Mouse (Mus musculus) embryonic stem cell, embryonic (primary cell): Measurements from ENCODE around the gene Efnb3.

Experiments used
- CTCF ChIA-PET, 4 experiments: fragments of 300-600 bp in 2 of 4; fragments of 350-600 bp in 2 of 4; sonication (Branson Sonifier 250); formaldehyde crosslinking; loops; one replicate each; lab custom pipeline; 2022; ENCODE audit warnings: inconsistent platforms in 2 of 4; lab: Charles Lee
- POLR2A ChIA-PET, 4 experiments: fragments of 300-600 bp in 2 of 4; fragments of 350-600 bp in 2 of 4; sonication (Branson Sonifier 250); formaldehyde crosslinking; loops; one replicate each; lab custom pipeline; 2022; ENCODE audit warnings: antibody characterized with exemption in 4 of 4, inconsistent platforms in 1 of 4; lab: Charles Lee

Efnb3 gene

DNA sequence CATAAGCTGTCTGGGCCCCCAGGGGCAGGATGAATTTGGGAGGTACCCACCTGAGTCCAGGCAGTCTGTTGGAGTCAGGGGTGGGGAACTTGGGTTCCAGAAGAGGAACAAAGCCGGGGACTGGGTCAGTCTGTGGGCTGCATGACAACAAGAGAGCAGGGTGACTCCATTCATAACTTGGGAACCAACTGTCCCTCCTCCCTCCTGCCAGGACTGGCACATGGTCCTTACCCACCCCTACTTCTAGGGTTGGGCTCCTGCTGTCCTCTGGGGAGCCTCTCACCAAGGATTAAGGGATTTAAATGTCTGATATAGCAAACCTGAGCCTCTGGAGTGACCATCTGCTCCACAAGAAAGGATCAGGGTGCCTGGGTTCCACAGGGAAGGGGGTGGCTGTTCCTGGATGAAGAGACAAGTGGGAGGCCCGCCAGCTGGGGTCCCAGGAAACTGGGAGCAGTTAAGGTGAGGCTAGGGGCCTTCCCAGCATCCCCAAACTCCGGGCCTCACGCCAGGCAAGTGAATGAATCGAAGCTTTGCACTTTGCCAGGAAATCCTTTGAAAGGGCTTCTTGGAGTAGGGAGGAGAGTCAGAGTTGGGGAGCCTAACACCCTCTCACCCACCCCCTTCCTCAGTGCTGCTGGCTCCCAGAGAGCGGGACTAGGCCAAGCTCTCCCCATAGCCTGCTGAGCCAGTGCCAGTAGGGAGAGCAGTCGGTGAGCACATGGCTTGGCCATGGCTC, 32.1 kb upstream of the Efnb3 start:
- ChIA-PET CTCF (interaction anchor here in 2 of 4 experiments (0.7 kb wide), 2 partner anchors 125 to 339 kb away, joined by 3 to 5 read pairs; no protein-coding TSS in a partner anchor), POLR2A (interaction anchor here (0.6 to 17.7 kb wide), 18 partner anchors 8 to 268 kb away, joined by 3 to 500 read pairs (median 4); partner anchors contain the start of genes Trp53 (in 3 of the 4), Wrap53 (in 3 of the 4), Atp1b2 (in 2 of the 4) and Cntrob (in 1 of the 4))

DNA sequence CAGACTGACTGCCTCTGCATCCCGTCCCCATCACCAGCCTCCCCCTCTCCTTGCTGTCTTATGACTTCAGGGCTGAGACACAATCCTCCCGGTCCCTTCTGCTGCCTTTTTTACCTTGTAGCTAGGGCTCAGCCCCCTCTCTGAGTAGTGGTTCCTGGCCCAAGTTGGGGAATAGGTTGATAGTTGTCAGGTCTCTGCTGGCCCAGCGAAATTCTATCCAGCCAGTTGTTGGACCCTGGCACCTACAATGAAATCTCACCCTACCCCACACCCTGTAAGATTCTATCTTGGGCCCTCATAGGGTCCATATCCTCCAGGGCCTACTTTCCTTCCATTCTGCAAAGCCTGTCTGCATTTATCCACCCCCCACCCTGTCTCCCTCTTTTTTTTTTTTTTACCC, 31.4 kb upstream of the Efnb3 start:
- ChIA-PET POLR2A (interaction anchor here (0.7 to 17.7 kb wide), 10 partner anchors 9 to 63 kb away, joined by 3 to 500 read pairs (median 6); partner anchors contain the start of genes Atp1b2 (in 2 of the 4), Trp53 (in 2 of the 4), Wrap53 (in 2 of the 4) and Fxr2 (in 1 of the 4)), CTCF (interaction anchor here in 2 of 4 experiments (0.7 to 3.1 kb wide), 2 partner anchors 11 to 338 kb away, joined by 5 to 14 read pairs; partner anchors contain the start of genes Trp53 (in 1 of the 2) and Wrap53 (in 1 of the 2))

DNA sequence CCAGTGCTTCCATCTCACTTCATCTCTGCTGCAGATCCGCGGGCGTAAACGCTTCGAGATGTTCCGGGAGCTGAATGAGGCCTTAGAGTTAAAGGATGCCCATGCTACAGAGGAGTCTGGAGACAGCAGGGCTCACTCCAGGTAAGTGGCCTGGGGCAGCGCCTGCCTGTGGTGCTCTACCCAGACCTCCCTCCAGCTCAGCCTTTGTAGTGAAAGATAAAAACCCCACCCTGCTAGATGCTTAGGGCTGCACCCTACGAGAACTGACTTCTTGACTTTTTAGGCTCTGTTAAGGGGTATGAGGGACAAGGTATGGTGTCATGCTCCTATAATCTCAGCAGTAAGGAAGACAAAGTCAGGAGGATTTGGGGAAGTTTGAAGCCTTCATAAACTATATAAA, 30.6 kb upstream of the Efnb3 start:
- CTCF ChIA-PET = interaction anchor here in 3 of 4 experiments (0.6 to 3.1 kb wide), 12 partner anchors 9 to 1078 kb away, joined by 3 to 18 read pairs (median 6); partner anchors contain the start of genes Trp53 (in 2 of the 3) and Wrap53 (in 2 of the 3)
- POLR2A ChIA-PET = interaction anchor here (0.6 to 17.7 kb wide), 19 partner anchors 8 to 810 kb away, joined by 3 to 500 read pairs (median 6); partner anchors contain the start of genes Atp1b2 (in 3 of the 4), Trp53 (in 2 of the 4), Wrap53 (in 2 of the 4) and Fxr2 (in 1 of the 4)

DNA sequence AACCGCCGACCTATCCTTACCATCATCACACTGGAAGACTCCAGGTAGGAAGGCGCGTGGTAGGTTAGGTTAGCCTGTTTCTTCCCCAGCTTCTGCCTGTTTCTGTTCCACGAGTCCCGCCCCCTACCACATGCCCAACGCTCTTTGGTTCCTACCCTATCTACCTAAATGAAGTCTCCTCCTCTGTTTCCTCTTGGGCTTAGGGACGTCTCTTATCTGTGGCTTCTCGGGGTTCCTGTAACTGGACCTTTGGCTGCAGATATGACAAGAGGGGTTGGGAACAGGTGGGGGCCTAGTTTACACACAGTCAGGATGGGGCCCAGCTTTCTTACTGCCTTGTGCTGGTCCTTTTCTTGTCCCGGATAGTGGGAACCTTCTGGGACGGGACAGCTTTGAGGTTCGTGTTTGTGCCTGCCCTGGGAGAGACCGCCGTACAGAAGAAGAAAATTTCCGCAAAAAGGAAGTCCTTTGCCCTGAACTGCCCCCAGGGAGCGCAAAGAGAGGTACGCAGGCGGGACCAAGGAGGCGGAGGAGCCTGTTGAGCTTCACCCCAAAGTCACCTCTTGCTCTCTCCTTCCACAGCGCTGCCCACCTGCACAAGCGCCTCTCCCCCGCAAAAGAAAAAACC, 29.3 kb upstream of the Efnb3 start:
- ChIA-PET CTCF (interaction anchor here (0.5 to 3.1 kb wide), 7 partner anchors 9 to 128 kb away, joined by 3 to 18 read pairs (median 5); partner anchors contain the start of genes Trp53 (in 2 of the 4) and Wrap53 (in 2 of the 4)), POLR2A (interaction anchor here in 3 of 4 experiments (0.7 to 17.7 kb wide), 24 partner anchors 8 to 128 kb away, joined by 3 to 500 read pairs (median 5); partner anchors contain the start of genes Atp1b2 (in 3 of the 3), Trp53 (in 3 of the 3), Wrap53 (in 3 of the 3) and Efnb3 (in 1 of the 3))

DNA sequence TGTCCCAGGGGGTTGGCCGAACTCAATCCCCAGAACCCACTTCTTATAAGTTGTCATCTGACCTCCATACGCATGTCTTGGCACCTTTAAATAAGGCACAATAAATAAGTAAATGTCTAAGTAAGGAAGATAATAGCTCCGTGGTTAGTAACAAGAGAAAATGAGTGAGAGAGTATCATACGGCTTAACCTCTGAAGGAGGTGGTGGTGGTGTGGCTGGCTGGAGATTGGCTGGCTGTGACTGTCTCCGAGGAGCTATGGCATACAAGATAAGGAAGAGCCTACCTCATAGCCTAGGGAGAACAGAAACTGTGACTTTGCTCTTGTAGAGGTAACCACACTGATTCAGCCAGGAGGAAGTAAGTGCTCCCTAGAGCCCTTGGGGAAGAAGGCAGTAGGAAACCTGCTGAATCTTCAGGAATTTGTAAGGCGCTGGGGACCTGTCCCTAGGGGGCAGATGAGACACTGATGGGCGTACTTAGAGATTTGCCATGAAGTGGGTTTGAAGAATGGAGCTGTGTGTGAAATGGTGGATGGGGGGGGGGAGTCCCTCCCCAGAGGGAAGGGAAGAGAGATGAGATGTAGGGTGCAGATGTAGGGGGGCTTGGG, 25.8 kb upstream of the Efnb3 start:
- CTCF ChIA-PET = interaction anchor here (0.6 to 1.6 kb wide), 9 partner anchors 10 to 164 kb away, joined by 3 to 6 read pairs (median 4); partner anchors contain the start of gene Fxr2 (in 1 of the 4)
- POLR2A ChIA-PET = interaction anchor here (0.5 to 17.7 kb wide), 51 partner anchors 8 to 452 kb away, joined by 3 to 500 read pairs (median 3); partner anchors contain the start of genes Atp1b2 (in 2 of the 4), Cd68 (in 2 of the 4), Mpdu1 (in 2 of the 4) and Shbg (in 2 of the 4)

DNA sequence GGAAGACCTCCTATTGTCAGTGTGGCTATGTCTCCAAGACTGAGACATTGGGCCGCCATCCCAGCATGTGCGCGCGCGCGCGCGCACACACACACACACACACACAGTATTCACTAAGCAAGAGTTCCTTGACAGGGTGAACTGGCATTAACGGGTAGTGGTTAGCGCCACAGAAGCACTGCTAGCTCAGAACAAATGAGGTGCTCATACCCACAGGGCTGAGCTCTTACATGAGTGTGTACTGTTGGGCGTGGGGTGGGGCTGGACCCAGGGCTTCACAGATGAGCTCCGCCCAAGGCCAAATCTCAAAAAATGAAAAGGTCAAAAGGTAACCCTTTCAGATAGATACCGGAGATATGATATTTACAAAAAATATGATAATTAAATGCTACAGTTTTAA, 24.9 kb upstream of the Efnb3 start:
- POLR2A ChIA-PET = interaction anchor here (0.7 to 17.7 kb wide), 41 partner anchors 9 to 451 kb away, joined by 3 to 500 read pairs (median 5); partner anchors contain the start of genes Atp1b2 (in 3 of the 4), Mpdu1 (in 3 of the 4), Cd68 (in 2 of the 4) and Shbg (in 2 of the 4)
- CTCF ChIA-PET = interaction anchor here (0.5 to 1.5 kb wide), 6 partner anchors 11 to 121 kb away, joined by 3 to 5 read pairs (median 4); no protein-coding TSS in a partner anchor

DNA sequence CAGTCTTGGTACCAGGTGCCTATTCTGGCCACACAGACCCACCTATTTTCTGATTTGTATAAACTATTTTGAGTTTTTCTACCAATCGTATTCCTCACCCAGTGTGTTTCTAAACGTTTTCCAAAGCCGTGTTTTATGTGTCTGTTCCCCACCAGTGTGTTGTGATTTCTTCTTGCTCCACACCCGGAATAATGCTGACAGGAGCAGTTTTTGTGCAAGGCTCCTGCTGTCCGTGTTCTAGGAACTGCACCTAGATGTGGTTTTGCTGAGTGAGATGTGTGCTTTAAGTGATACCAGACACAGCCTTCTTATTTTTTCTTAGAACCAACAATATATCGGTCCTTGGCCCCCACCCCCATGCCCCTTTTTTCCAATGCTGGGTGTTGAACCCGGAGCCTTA, 24.0 kb upstream of the Efnb3 start:
- POLR2A ChIA-PET = interaction anchor here (0.5 to 17.7 kb wide), 32 partner anchors 8 to 316 kb away, joined by 3 to 500 read pairs (median 4); partner anchors contain the start of genes Atp1b2 (in 3 of the 4), Efnb3 (in 2 of the 4), Shbg (in 2 of the 4) and Eif4a1 (in 1 of the 4)

DNA sequence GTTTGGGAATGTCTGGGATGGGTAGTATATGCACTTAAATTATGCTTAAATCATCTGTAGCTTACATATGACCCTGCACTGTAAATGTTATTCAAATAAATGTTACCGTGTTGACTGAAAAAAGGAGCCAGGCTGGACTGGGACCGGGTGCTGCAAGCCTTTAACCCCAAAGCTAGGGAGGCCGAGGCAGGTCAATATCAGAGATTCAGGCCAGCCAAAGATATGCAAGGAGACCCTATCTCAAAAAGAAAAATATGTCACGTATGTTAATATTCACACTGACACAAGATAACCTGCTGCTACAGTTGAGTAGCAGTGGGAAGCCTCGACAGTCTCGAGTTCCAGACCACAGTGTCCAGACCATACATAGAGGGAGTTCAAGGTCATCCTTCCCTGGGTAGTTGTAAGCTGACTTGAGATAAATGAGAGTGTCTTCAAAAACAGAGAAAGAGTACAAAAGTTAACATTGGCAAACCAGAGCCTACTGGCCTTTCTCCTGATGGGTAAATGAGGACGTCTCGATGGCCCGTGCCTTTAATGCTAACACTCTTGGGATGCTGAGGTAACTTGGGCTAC, 22.3 kb upstream of the Efnb3 start:
- CTCF ChIA-PET = interaction anchor here in 3 of 4 experiments (0.6 to 2.7 kb wide), 9 partner anchors 21 to 1178 kb away, joined by 3 to 16 read pairs (median 3); no protein-coding TSS in a partner anchor
- POLR2A ChIA-PET = interaction anchor here (0.6 to 17.7 kb wide), 73 partner anchors 9 to 522 kb away, joined by 3 to 500 read pairs (median 4); partner anchors contain the start of genes Atp1b2 (in 2 of the 4), Cd68 (in 2 of the 4), Efnb3 (in 2 of the 4) and Fxr2 (in 2 of the 4)

More for the DNA sequence above, 24.0 kb upstream of the Efnb3 start:
- CTCF ChIA-PET = interaction anchor here in 3 of 4 experiments (0.6 to 1.1 kb wide), 5 partner anchors 13 to 37 kb away, joined by 3 to 4 read pairs (median 3); no protein-coding TSS in a partner anchor

DNA sequence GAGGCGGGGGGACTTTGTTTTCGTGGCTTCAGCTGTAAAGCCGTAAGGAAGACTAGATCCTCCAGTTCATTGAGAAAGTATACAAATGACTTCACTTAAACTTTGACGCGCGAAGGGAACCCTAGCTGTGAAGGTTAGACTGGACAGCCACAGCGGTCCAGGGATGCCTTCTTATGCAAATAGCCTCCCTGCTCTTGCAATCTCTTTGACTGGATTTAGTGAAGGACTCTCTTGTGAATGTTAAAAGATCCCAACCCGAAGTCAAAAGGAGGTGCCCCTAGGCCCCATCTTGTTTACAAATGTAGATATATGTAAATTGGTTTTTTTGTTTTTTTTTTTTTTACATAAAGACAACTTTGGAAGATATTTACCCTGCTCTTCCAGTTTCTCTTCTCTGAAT, 21.8 kb upstream of the Efnb3 start:
- CTCF ChIA-PET = interaction anchor here in 3 of 4 experiments (0.6 to 2.7 kb wide), 7 partner anchors 24 to 1178 kb away, joined by 3 to 16 read pairs (median 3); no protein-coding TSS in a partner anchor
- POLR2A ChIA-PET = interaction anchor here (0.5 to 17.7 kb wide), 79 partner anchors 9 to 577 kb away, joined by 3 to 500 read pairs (median 4); partner anchors contain the start of genes Efnb3 (in 3 of the 4), Atp1b2 (in 2 of the 4), Cd68 (in 2 of the 4) and Fxr2 (in 2 of the 4)

DNA sequence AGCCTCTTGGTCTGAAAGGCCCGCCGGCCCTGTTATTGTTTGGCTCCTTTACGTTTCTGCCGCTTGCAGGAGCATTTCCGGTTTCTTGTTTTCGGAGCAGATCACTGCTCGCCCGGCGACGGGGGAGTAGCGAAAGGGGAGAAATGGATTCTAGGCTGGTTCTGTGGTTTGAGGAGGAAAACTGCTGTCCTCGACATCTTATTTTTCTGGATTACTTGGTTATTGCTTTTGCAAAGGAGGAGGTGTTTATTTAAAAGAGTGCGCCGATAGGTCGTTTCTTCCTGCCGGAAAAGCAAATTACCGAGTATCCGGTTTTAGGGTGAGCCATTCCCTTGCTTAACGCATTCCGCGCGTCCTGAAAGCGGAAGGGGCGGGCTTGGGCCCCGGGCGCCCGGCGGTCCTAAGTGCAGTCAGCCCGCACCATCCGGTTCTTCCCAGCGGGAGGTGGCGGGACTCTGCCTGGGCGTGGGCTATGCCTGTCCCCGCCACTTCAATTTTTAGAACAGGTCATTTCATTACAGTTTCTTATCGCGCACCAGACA, 21.2 kb upstream of the Efnb3 start:
- ChIA-PET POLR2A (interaction anchor here (0.5 to 17.7 kb wide), 115 partner anchors 10 to 576 kb away, joined by 3 to 500 read pairs (median 6); partner anchors contain the start of genes Fxr2 (in 4 of the 4), Efnb3 (in 3 of the 4), Sat2 (in 3 of the 4) and Atp1b2 (in 2 of the 4)), CTCF (interaction anchor here in 2 of 4 experiments (0.7 to 2.7 kb wide), 12 partner anchors 8 to 339 kb away, joined by 3 to 19 read pairs (median 4); no protein-coding TSS in a partner anchor)

DNA sequence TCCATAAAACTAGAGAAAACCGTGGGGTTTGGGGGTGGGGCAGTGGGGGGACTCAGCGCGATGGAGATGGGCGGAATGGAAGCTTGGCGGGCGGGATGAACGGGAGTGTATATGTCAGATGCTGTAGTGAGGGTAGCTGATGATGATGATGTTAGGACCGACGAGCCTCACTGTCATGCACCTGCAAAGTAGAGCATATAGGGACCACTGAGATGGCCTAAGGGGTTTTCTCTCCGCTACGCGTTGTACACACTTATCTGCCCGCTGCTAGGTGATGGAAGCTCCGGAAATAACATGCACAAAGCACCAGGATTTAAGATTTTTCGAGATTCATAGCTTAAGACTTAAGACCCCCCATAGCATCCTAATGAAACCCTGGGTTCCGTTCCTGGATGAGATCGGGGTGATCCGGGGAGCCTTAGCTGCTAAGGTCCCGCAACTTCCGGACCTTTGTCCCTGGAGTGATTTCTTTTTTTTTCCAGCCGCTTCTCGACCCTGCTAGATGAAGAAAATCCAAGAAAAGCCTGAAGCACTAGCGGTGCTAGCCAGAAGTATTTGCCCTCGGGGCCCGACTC, 20.7 kb upstream of the Efnb3 start:
- ChIA-PET CTCF (interaction anchor here (0.6 to 2.7 kb wide), 34 partner anchors 9 to 338 kb away, joined by 3 to 23 read pairs (median 5); partner anchors contain the start of genes Sat2 (in 2 of the 4), Cyb5d1 (in 1 of the 4), Fxr2 (in 1 of the 4) and Naa38 (in 1 of the 4)), POLR2A (interaction anchor here (0.6 to 17.7 kb wide), 145 partner anchors 9 to 649 kb away, joined by 3 to 500 read pairs (median 6); partner anchors contain the start of genes Fxr2 (in 4 of the 4), Cd68 (in 3 of the 4), Cyb5d1 (in 3 of the 4) and Efnb3 (in 3 of the 4))

DNA sequence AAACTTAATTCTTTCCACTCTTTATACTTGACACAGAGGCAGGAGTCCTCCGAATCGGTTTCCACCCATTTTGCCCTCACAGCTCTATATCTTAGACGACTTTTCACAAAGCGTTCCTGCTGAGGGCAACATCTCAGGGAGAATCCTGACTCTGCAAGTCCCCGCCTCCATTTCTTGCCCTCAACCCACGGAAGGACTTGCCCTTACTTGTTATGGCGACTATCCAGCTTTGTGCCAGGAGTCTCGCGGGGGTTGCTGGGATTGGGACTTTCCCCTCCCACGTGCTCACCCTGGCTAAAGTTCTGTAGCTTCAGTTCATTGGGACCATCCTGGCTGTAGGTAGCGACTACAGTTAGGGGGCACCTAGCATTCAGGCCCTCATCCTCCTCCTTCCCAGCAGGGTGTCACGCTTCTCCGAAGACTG, 20.1 kb upstream of the Efnb3 start, which contains the start of the genes Wrap53 and Trp53:
TSS of gene Wrap53 (minus strand) at position 165 of the 424 bp plus-strand sequence.
TSS of gene Trp53 (plus strand) at position 269 of the 424 bp plus-strand sequence.
- POLR2A ChIA-PET = interaction anchor here (0.5 to 17.7 kb wide), 175 partner anchors 9 to 650 kb away, joined by 3 to 500 read pairs (median 5); partner anchors contain the start of genes Fxr2 (in 4 of the 4), Atp1b2 (in 3 of the 4), Cd68 (in 3 of the 4) and Cyb5d1 (in 3 of the 4)
- CTCF ChIA-PET = interaction anchor here (0.5 to 2.7 kb wide), 45 partner anchors 8 to 708 kb away, joined by 3 to 23 read pairs (median 4); partner anchors contain the start of genes Sat2 (in 2 of the 4), Atp1b2 (in 1 of the 4), Cyb5d1 (in 1 of the 4) and Efnb3 (in 1 of the 4)

DNA sequence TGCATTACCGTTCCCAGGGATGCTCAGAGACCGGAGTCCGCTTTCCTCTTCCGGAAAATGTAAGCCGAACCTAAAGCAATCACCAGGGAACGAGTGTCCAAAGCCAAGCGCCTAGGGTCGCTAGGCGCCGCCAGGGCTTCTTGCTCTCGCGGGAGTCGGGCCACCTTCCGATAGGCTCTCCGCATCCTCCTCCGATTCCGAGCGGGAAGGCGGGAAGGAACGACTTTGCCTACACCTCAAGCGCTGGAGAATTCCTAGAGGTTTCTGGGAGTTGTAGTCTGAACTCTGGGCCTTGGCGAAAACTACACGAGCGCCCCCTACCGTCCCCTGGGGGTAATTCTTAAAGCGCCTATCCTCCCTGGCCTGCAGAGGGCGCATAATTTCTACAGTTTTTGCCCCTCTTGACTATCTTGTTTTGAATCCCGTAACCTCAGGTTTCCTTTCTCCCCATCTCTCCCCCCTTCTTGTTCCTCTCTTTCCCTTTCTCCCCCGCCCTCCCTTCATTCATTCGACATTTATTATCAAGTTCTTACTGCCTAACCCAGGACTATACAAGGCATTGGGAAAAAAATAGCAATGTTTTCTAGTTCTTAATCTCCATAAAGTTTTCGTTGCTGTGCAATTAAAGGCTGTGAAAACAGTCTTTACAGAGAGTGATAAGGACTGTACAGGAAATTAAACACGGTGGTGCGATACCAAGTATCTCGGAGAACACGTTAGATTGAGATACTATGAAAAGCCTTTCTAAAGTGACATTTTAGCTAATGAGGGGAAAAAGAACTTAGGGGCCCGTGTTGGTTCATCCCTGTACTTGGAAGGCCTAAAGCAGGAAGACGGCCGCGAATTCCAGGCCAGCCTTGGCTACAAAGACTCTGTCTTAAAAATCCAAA, 19.4 kb upstream of the Efnb3 start:
- CTCF ChIA-PET = interaction anchor here (0.5 to 2.7 kb wide), 46 partner anchors 8 to 707 kb away, joined by 3 to 23 read pairs (median 4); partner anchors contain the start of genes Sat2 (in 2 of the 4), Atp1b2 (in 1 of the 4), Cyb5d1 (in 1 of the 4) and Efnb3 (in 1 of the 4)
- POLR2A ChIA-PET = interaction anchor here (0.5 to 17.7 kb wide), 171 partner anchors 8 to 614 kb away, joined by 3 to 500 read pairs (median 5); partner anchors contain the start of genes Atp1b2 (in 3 of the 4), Cd68 (in 3 of the 4), Cyb5d1 (in 3 of the 4) and Efnb3 (in 3 of the 4)
